Mouse (Mus musculus): ENCODE measurements at regions not wholly inside any gene's neighbourhood (a gene's known extent, or its start where the extent isn't known, plus 50 kb on each side); places are given as distances from the start of the nearest gene placed in this dataset.

- TF ChIP-seq POLR2AphosphoS2 (IDR thresholded peaks at IDR 0.05; ENCODE audit: low read length) (no peak), EP300 (IDR thresholded peaks at IDR 0.05; ENCODE audit: low read depth in 1 of 2, low read length in 2 of 2) (no peak), CTCF (IDR thresholded peaks at IDR 0.05 in 2 of 3, conservative IDR thresholded peaks at IDR 0.05 in 1 of 3; ENCODE audit: control insufficient read depth in 1 of 3, insufficient read depth in 1 of 3, low read depth in 2 of 3, low read length in 3 of 3, poor library complexity in 1 of 3, severe bottlenecking in 1 of 3) (no peak), USF2 (IDR thresholded peaks at IDR 0.05; ENCODE audit: borderline replicate concordance in 1 of 2, insufficient read depth in 1 of 2, low read depth in 1 of 2, low read length in 2 of 2) (no peak), E2F4 (IDR thresholded peaks at IDR 0.05; ENCODE audit: borderline replicate concordance, low read depth, low read length) (no peak), POLR2A (IDR thresholded peaks at IDR 0.05; ENCODE audit: control insufficient read depth in 1 of 2, insufficient read depth in 1 of 2, low read depth in 1 of 2, low read length in 2 of 2, poor library complexity in 1 of 2) (no peak), KAT2A (conservative IDR thresholded peaks at IDR 0.05; ENCODE audit: low read depth, low read length) (no peak), USF1 (IDR thresholded peaks at IDR 0.05; ENCODE audit: low read depth, low read length) (no peak), ETS1 (IDR thresholded peaks at IDR 0.05; ENCODE audit: low read depth, low read length) (no peak), TCF12 (IDR thresholded peaks at IDR 0.05; ENCODE audit: low read depth, low read length) (no peak), CHD2 (IDR thresholded peaks at IDR 0.05; ENCODE audit: low read length) (no peak), MAX (IDR thresholded peaks at IDR 0.05; ENCODE audit: low read length) (no peak), JUND (IDR thresholded peaks at IDR 0.05; ENCODE audit: low read depth, low read length) (no peak), HCFC1 (IDR thresholded peaks at IDR 0.05; ENCODE audit: low read depth, low read length) (no peak)
Measured at GRCm38 (mm10) chr2:72597941-72598340, 122.0 kb downstream of the Cdca7 start.

All from MEL (cell line).